In genomic region chr2:91771921-91772705, GRCm38 (mm10) we compare ENCODE assay signal across 18 mouse cellular contexts.
"Had no signal": no experiment of that assay in that cellular context is flagged by ENCODE, and none has a peak within 500 bp of the region (broad histone marks: within the 10 kb centered on the region; RNA-seq: fewer than 3 reads in every experiment).

No protein-coding gene starts in this region.

- H3K4me2 ChIP-seq: limb, embryonic 13.5 days; liver, embryonic 11.5 days; liver, embryonic 15.5 days; neural tube, embryonic 15.5 days had no signal

- H3K27me3 ChIP-seq: limb, embryonic 13.5 days; liver, embryonic 15.5 days; neural tube, embryonic 15.5 days had no signal

- ATAC-seq: lung, postnatal 0 days had no signal

- H3K4me3 ChIP-seq: layer of hippocampus, adult 2 months; limb, embryonic 13.5 days; liver, embryonic 15.5 days; myocyte; neural tube, embryonic 15.5 days had no signal

- DNase-seq: kidney, postnatal 10 days; kidney, postnatal 4 days; left cerebral cortex, postnatal 4 days; lung, adult 2 months; lung, postnatal 36 days; midbrain, embryonic 14.5 days; right cerebral cortex, adult 18-20 months; right cerebral cortex, postnatal 25 days; thymus, adult 18-20 months; thymus, postnatal 14 days had no signal

- H3K4me1 ChIP-seq: limb, embryonic 13.5 days; liver, embryonic 15.5 days; neural tube, embryonic 15.5 days had no signal

- H3K9ac ChIP-seq: limb, embryonic 13.5 days; liver, embryonic 15.5 days; neural tube, embryonic 15.5 days had no signal

- H3K9me3 ChIP-seq: limb, embryonic 13.5 days; liver, embryonic 15.5 days; neural tube, embryonic 15.5 days had no signal

- H3K27ac ChIP-seq: layer of hippocampus, adult 2 months; limb, embryonic 13.5 days; liver, embryonic 15.5 days; neural tube, embryonic 15.5 days; stomach, postnatal 0 days had no signal
